Mouse (Mus musculus) embryo, embryonic 9.5 days (tissue): Measurements from ENCODE around the gene Ccl21b.
"Not testable (repeated sequence)": the region's sequence is repeated elsewhere in the genome, so short reads cannot be mapped to it uniquely, and the experiment has no call there.

ENCODE experiments used
- DNase-seq: peaks from one replicate; pipeline ENCODE4 v3.0.0-alpha.2; 2017; ENCODE audit errors: extremely low spot score

The Ccl21b gene

DNA sequence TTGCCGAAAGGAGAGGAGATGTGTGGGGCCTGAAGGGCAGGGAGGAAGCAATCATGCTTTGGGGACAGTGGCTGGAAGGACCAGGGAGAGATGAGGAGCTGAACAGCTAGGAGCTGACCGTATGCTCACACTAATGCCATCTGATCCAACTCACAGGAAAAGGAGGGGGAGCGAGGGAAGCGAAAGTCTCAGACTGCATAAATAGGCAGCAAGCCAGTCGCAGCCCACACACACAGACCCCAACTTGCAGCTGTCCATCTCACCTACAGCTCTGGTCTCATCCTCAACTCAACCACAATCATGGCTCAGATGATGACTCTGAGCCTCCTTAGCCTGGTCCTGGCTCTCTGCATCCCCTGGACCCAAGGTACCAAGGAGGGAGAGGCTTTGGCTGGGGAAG is at the start of gene Ccl21b:
Ccl21b (plus strand) TSS at position 301 of the 400 bp plus-strand sequence.
- not testable (repeated sequence) for DNase-seq

DNA sequence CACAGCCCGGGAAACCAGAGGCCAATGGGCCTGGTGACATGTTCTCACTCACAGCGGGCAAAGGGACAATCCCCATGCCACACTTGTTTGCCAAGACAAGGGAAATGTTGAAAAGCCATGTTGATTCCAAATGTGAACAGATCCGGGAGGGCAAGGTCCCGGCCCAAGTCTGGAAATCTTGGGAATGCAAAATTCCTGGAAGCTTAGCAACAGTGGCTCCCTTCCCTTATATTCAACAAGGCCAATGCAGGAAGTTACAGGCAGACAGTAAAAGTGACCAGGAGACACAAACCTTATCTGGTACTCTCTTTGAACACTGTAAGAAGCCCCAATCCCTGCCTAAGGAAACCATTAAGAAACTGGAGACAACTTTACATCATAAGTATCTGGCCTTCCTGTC is 15.2 kb upstream of the Ccl21b start, which contains the start of gene Gm10600:
Gm10600 (plus strand) TSS at position 301 of the 400 bp plus-strand sequence.
- not testable (repeated sequence) for DNase-seq

DNA sequence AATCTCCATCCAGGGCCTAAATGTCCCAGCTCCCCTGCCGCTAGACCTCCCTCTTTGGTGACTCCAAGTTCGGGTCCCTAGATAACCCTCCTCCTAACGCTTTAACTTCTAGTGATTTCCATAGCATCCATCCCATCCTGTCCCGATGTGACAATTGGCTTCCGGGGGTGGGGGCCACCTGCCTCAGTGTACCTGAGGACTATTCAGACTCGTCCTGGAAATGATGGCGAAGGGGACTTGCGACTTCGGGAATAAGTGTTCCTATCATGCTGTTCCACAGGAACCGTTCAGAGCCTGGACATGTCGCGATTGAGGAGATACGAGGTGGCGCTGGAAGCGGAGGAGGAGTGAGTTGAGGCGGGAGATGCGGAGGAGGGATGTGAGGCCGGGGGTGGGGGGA is 38.4 kb downstream of the Ccl21b start, which contains the start of gene Gm21953:
Gm21953 (plus strand) TSS at position 301 of the 400 bp plus-strand sequence.
- DNase-seq, result not testable (repeated sequence)
